In genomic region chr9:49630336-49630735, GRCm38 (mm10) we compare ENCODE assay signal across 14 mouse cellular contexts.
"Had no signal": no experiment of that assay in that cellular context is flagged by ENCODE, and none has a peak within 500 bp of the region (broad histone marks: within the 10 kb centered on the region; RNA-seq: fewer than 3 reads in every experiment).

No protein-coding gene starts in this region.

- H3K9me3 ChIP-seq: kidney, embryonic 15.5 days; limb, embryonic 13.5 days; midbrain, embryonic 12.5 days; neural tube, embryonic 12.5 days had no signal

- H3K27me3 ChIP-seq: kidney, embryonic 15.5 days; limb, embryonic 13.5 days; midbrain, embryonic 12.5 days; neural tube, embryonic 12.5 days had no signal

- H3K9ac ChIP-seq: kidney, embryonic 15.5 days; limb, embryonic 13.5 days; liver, embryonic 14.5 days; midbrain, embryonic 12.5 days; neural tube, embryonic 12.5 days had no signal

- DNase-seq: kidney, adult 2 months; kidney, postnatal 14 days; left cerebral cortex, postnatal 4 days; lung, adult 18-20 months; right cerebral cortex, adult 18-20 months; right cerebral cortex, postnatal 25 days; thymus, postnatal 25 days had no signal

- H3K27ac ChIP-seq: kidney, embryonic 15.5 days; limb, embryonic 13.5 days; liver, embryonic 14.5 days; midbrain, embryonic 12.5 days; neural tube, embryonic 12.5 days; stomach, postnatal 0 days had no signal

- H3K4me3 ChIP-seq: kidney, embryonic 15.5 days; limb, embryonic 13.5 days; midbrain, embryonic 12.5 days; myocyte; neural tube, embryonic 12.5 days had no signal

- H3K4me2 ChIP-seq: kidney, embryonic 15.5 days; limb, embryonic 13.5 days; midbrain, embryonic 12.5 days; neural tube, embryonic 12.5 days had no signal

- H3K36me3 ChIP-seq: kidney, embryonic 15.5 days; limb, embryonic 13.5 days; midbrain, embryonic 12.5 days; neural tube, embryonic 12.5 days had no signal
